ENCODE assay signal across 23 mouse cellular contexts in genomic region chr2:115511146-115511545, GRCm38 (mm10).
DNase-seq lines count a peak whose midpoint lies in the region; ATAC-seq and TF ChIP-seq lines count a peak whose summit lies in the region.
"Had no signal": no experiment of that assay in that cellular context is flagged by ENCODE, and none has a peak within 500 bp of the region (broad histone marks: within the 10 kb centered on the region; RNA-seq: fewer than 3 reads in every experiment).

No protein-coding gene starts in this region.

- 46% methylated on average over 3 of the region's 3 CpGs for WGBS in forebrain, postnatal 0 days
- 48% methylated on average over 3 of the region's 3 CpGs for WGBS in forebrain, embryonic 16.5 days
- 43% methylated on average over 3 of the region's 3 CpGs for WGBS in kidney, adult 2 months
- WGBS in kidney, postnatal 0 days = 26% methylated on average over 3 of the region's 3 CpGs

- no peak overlapping the region for H3K4me2 ChIP-seq in forebrain, postnatal 0 days (ENCODE audit: low read depth)
- no peak overlapping the region; the same call in 1 of the 2 replicates for H3K4me2 ChIP-seq in forebrain, embryonic 16.5 days (ENCODE audit: low read length)
- peak overlapping the region; percentile 27 for H3K4me2 ChIP-seq in kidney, postnatal 0 days (ENCODE audit: low read length)
- H3K4me2 ChIP-seq: embryonic facial prominence, embryonic 12.5 days; embryonic facial prominence, embryonic 15.5 days; heart, embryonic 11.5 days had no signal

- no peaks in the 10 kb centered on the region for H3K27me3 ChIP-seq in forebrain, postnatal 0 days (ENCODE audit: insufficient read depth, low read length)
- no peaks in the 10 kb centered on the region for H3K27me3 ChIP-seq in forebrain, embryonic 16.5 days (replicated peaks; ENCODE audit: control insufficient read depth, insufficient read depth, low read length)
- no peaks in the 10 kb centered on the region; the same call in 1 of the 2 replicates for H3K27me3 ChIP-seq in kidney, adult 2 months (replicated peaks; ENCODE audit: control insufficient read depth, insufficient read depth, low read length)
- H3K27me3 ChIP-seq in kidney, postnatal 0 days (ENCODE audit: insufficient read depth, low read length) = no peaks in the 10 kb centered on the region
- H3K27me3 ChIP-seq: embryonic facial prominence, embryonic 12.5 days; embryonic facial prominence, embryonic 15.5 days; hindbrain, embryonic 13.5 days had no signal

- 0 out of 2 replicates have a peak overlapping the region, but pooled peaks have one; percentile 15 for H3K27ac ChIP-seq in forebrain, postnatal 0 days (ENCODE audit: low read depth, low read length)
- H3K27ac ChIP-seq in forebrain, embryonic 16.5 days (ENCODE audit: low read length) = no peak overlapping the region; the same call in 1 of the 2 replicates
- peak overlapping the region; percentile 56 for H3K27ac ChIP-seq in kidney, adult 2 months (ENCODE audit: insufficient read depth, low read depth, low read length)
- peak overlapping the region; percentile 68 for H3K27ac ChIP-seq in kidney, postnatal 0 days
- H3K27ac ChIP-seq: embryonic facial prominence, embryonic 15.5 days; gastrocnemius, adult 2 months; hindbrain, embryonic 13.5 days; hindbrain, postnatal 0 days had no signal

- H3K4me3 ChIP-seq in forebrain, postnatal 0 days (ENCODE audit: low read depth, low read length) = no peak overlapping the region
- no peak overlapping the region for H3K4me3 ChIP-seq in forebrain, embryonic 16.5 days (replicated peaks; ENCODE audit: low read length)
- H3K4me3 ChIP-seq in kidney, adult 2 months (ENCODE audit: insufficient read depth, low read depth, low read length) = no peak overlapping the region
- no peak overlapping the region for H3K4me3 ChIP-seq in kidney, postnatal 0 days (replicated peaks; ENCODE audit: low read depth, low read length)
- H3K4me3 ChIP-seq: embryonic facial prominence, embryonic 12.5 days; embryonic facial prominence, embryonic 15.5 days; gastrocnemius, adult 2 months; hindbrain, embryonic 13.5 days had no signal

- 0 out of 2 replicates have a peak overlapping the region, but pooled peaks have one; percentile 14 for H3K9ac ChIP-seq in forebrain, postnatal 0 days
- no peak overlapping the region for H3K9ac ChIP-seq in forebrain, embryonic 16.5 days (replicated peaks; ENCODE audit: low read depth, low read length)
- no peak overlapping the region for H3K9ac ChIP-seq in kidney, postnatal 0 days (ENCODE audit: low read depth, low read length)
- H3K9ac ChIP-seq: embryonic facial prominence, embryonic 12.5 days; embryonic facial prominence, embryonic 15.5 days; hindbrain, embryonic 13.5 days had no signal

- no peak for TF ChIP-seq POLR2A in kidney, adult 2 months (IDR thresholded peaks at IDR 0.05; ENCODE audit: low read depth, low read length)

- H3K9me3 ChIP-seq in forebrain, postnatal 0 days (ENCODE audit: low read length) = no peaks in the 10 kb centered on the region
- H3K9me3 ChIP-seq in forebrain, embryonic 16.5 days (ENCODE audit: control insufficient read depth, low read length) = no peaks in the 10 kb centered on the region
- H3K9me3 ChIP-seq in kidney, postnatal 0 days (replicated peaks; ENCODE audit: low read length) = no peaks in the 10 kb centered on the region
- H3K9me3 ChIP-seq: embryonic facial prominence, embryonic 12.5 days; embryonic facial prominence, embryonic 15.5 days; hindbrain, embryonic 13.5 days had no signal

- no peak for TF ChIP-seq CTCF in forebrain, postnatal 0 days (IDR thresholded peaks at IDR 0.05; ENCODE audit: low read depth)
- no peak for TF ChIP-seq CTCF in kidney, adult 2 months (conservative IDR thresholded peaks at IDR 0.05; ENCODE audit: insufficient read depth, insufficient read length, low read depth, low read length)
- no peak for TF ChIP-seq CTCF in kidney, postnatal 0 days (IDR thresholded peaks at IDR 0.05; ENCODE audit: low read depth)

- peak; percentile 14 for DNase-seq in forebrain, postnatal 0 days
- DNase-seq in kidney, adult 2 months = no peak
- no peak for DNase-seq in kidney, postnatal 10 days
- peak; percentile 58 for DNase-seq in kidney, postnatal 0 days (ENCODE audit: low spot score)
- no peak for DNase-seq in kidney, adult 11 months
- DNase-seq: adrenal gland, adult 2 months; adrenal gland, postnatal 14 days; cerebellum, adult 11 months; cerebellum, adult 2 months; cerebellum, adult 9-11 months; cerebellum, postnatal 25 days; gastrocnemius, adult 2 months; gastrocnemius, postnatal 14 days; heart, adult 11 months had no signal

- no peak for ATAC-seq in forebrain, postnatal 0 days
- no peak for ATAC-seq in forebrain, embryonic 16.5 days
- no peak for ATAC-seq in kidney, postnatal 0 days (replicated peaks; ENCODE audit: low FRiP score, low read depth)
- ATAC-seq: CD4-positive, CD25-positive, alpha-beta regulatory T cell, adult 4 months; forebrain, embryonic 14.5 days; hindbrain, postnatal 0 days; inflammation-experienced regulatory T-cells, adult 6 months had no signal

- no peaks in the 10 kb centered on the region for H3K36me3 ChIP-seq in forebrain, postnatal 0 days (ENCODE audit: insufficient read depth)
- no peaks in the 10 kb centered on the region for H3K36me3 ChIP-seq in forebrain, embryonic 16.5 days (ENCODE audit: control insufficient read depth, insufficient read depth)
- H3K36me3 ChIP-seq in kidney, adult 2 months (ENCODE audit: control insufficient read depth, insufficient read depth, low read length) = no peaks in the 10 kb centered on the region
- no peaks in the 10 kb centered on the region for H3K36me3 ChIP-seq in kidney, postnatal 0 days (ENCODE audit: insufficient read depth, low read length)
- H3K36me3 ChIP-seq: embryonic facial prominence, embryonic 12.5 days; embryonic facial prominence, embryonic 15.5 days; hindbrain, embryonic 13.5 days had no signal

- 0 out of 2 replicates have a peak, but pooled peaks cover 5% of the 10 kb centered on the region for H3K4me1 ChIP-seq in forebrain, postnatal 0 days (ENCODE audit: insufficient read depth)
- peaks cover 5% of the 10 kb centered on the region for H3K4me1 ChIP-seq in forebrain, embryonic 16.5 days (replicated peaks; ENCODE audit: control insufficient read depth, insufficient read depth, low read length)
- no peaks in the 10 kb centered on the region for H3K4me1 ChIP-seq in kidney, adult 2 months (ENCODE audit: control insufficient read depth, insufficient read depth, low read length)
- peaks cover 6% of the 10 kb centered on the region for H3K4me1 ChIP-seq in kidney, postnatal 0 days (replicated peaks; ENCODE audit: insufficient read depth, low read length)

Comparison
In these comparisons a context has a peak if more than half of its experiments do, and no peak if none do; other contexts are left out.
1. DNase-seq: peak in forebrain, postnatal 0 days (single experiment) and kidney, postnatal 0 days (single experiment); none in kidney, adult 2 months (single experiment), kidney, postnatal 10 days (single experiment) and kidney, adult 11 months (single experiment).